Mouse (Mus musculus) spleen, adult 2 months (tissue): ENCODE results near the gene Fkrp. TPM values are rescaled to one million over a fixed set of nuclear protein-coding genes. Genes with fewer than 3 reads are reported as not detected.

Experiments
- DNase-seq, 2 experiments: peaks; one replicate each; pipeline versions ENCODE4 v3.0.0 to v3.0.0-alpha.2; 2012 to 2021; ENCODE audit warnings: low spot score in 2 of 2, low read depth in 1 of 2
- H3K27ac ChIP-seq: fragments of 200-500 bp; 2 replicates; pipeline ENCODE4 v1.5.1; 2012; ENCODE audit warnings: low read length, inconsistent platforms; ENCODE audit not compliant: insufficient read depth
- H3K27me3 ChIP-seq: fragments of 200-500 bp; 2 replicates; pipeline ENCODE4 v1.6.1; 2012; ENCODE audit warnings: mild to moderate bottlenecking, moderate library complexity, low read length, inconsistent platforms; ENCODE audit not compliant: control insufficient read depth, insufficient read depth
- H3K36me3 ChIP-seq: fragments of 200-500 bp; 2 replicates; pipeline ENCODE4 v1.6.1; 2012; ENCODE audit warnings: mild to moderate bottlenecking, low read length, inconsistent platforms; ENCODE audit not compliant: control insufficient read depth, insufficient read depth
- H3K4me1 ChIP-seq: fragments of 200-500 bp; 2 replicates; pipeline ENCODE4 v1.6.1; 2011; ENCODE audit warnings: inconsistent platforms; ENCODE audit not compliant: control insufficient read depth, insufficient read depth, insufficient read length
- H3K4me3 ChIP-seq: fragments of 200-500 bp; 2 replicates; pipeline ENCODE4 v1.5.1; 2011; ENCODE audit warnings: mild to moderate bottlenecking, inconsistent platforms; ENCODE audit not compliant: insufficient read depth, insufficient read length; ENCODE audit errors: extremely low read depth
- CTCF ChIP-seq: fragments of 200-500 bp; IDR thresholded peaks from 2 replicates; pipeline ENCODE4 v1.5.1; 2011; ENCODE audit warnings: mild to moderate bottlenecking, inconsistent platforms; ENCODE audit not compliant: insufficient read depth, insufficient read length, insufficient replicate concordance; ENCODE audit errors: extremely low read depth
- POLR2A ChIP-seq: fragments of 200-500 bp; IDR thresholded peaks from 2 replicates; pipeline ENCODE4 v1.6.1; 2011; ENCODE audit warnings: low read depth, low read length, inconsistent platforms
- WGBS: fragments of 180-500 bp; shearing (Covaris S2); methylation state at CpG from one replicate; pipeline ENCODE4 v1.1.7; 2018; 5-methylcytosine and 5-hydroxymethylcytosine counted together
- polyA plus RNA-seq: library from polyadenylated mRNA; depleted of rRNA; stranded (reverse); fragments of >200 nt; gene quantifications from 2 replicates; pipeline ENCODE4 v1.2.3, GENCODE M21; 2012

The Fkrp gene
- polyA plus RNA-seq, 1 experiment: 28.6 TPM

DNA sequence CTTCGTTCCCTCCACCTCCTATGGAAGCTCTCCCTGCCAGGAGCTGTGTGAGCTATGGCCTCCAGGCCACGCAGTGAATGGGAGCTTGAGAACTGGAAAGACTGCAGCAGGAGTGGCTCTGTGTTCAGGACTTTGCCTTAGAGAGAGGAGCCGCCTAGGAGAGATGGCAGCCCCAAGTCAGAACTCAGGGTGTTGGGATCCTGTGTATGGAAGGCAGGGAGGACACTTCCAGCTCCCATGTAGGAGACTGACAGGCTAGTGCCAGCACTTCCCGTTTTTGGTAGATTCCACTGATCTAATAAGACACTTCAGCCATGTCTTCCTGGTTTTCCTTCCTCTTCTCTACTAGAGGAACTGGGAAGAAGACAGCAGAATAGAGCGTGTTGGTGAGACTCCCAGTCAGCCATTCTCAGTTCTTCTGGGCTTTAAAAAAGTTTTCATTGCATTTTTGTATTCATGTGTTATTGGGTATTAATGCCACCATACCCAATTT lies 3.8 kb upstream of the Fkrp start:
- no peaks in the 10 kb centered on the region for H3K27me3 ChIP-seq
- H3K4me1 ChIP-seq: peaks cover 24% of the 10 kb centered on the region; the same call in 1 of the 2 replicates
- H3K4me3 ChIP-seq: no peak overlapping the region
- H3K27ac ChIP-seq: no peak overlapping the region
- TF ChIP-seq CTCF (no peak), POLR2A (no peak)
- 55% methylated on average over 5 of the region's 5 CpGs for WGBS
- DNase-seq: no peak
- H3K36me3 ChIP-seq: peaks cover 2% of the 10 kb centered on the region; the same call in 1 of the 2 replicates

DNA sequence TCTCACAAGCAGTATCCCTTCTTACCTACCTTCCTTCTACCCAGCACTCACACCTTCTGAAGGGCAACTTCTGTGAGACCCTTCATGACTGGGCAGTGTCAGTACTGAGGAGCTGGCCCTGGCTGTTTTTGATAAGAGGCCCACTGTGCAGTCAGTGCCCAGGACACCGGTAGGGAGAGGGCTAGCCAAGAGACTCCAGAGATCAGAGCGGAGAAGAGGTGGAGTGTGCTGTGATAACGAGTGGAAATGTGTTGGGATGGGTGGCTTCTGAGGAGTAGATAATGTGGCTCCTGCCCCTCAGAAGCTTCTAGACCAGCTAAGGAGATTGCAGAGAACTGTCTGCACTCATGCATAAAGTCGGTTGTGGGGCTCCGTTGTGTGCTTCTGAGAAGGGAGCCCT lies 3.3 kb upstream of the Fkrp start:
- TF ChIP-seq CTCF (no peak), POLR2A (no peak)
- no peaks in the 10 kb centered on the region for H3K36me3 ChIP-seq
- no peak overlapping the region for H3K4me3 ChIP-seq
- WGBS: 52% methylated on average over 5 of the region's 5 CpGs
- DNase-seq: no peak
- H3K4me1 ChIP-seq: peaks cover 24% of the 10 kb centered on the region; the same call in 1 of the 2 replicates
- H3K27me3 ChIP-seq: no peaks in the 10 kb centered on the region
- H3K27ac ChIP-seq: no peak overlapping the region

DNA sequence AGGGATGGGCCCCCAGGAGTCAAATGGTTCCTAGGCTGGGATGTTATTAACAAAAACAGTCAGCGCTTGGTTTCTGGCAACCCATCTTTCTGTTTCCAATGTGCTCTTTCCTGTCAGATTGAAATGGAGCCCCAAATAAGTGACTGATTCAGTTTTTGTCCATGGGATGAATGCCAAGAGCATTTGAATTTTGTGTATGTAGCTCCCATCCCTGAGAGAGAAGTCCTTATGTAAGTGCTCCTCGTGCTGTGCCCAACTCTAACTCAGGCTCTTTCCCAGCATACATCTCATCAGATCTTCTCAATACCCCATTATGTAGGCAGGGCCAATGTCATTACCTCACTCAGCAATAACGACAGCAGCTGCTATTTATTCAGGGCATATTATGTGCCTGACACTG lies 1.2 kb upstream of the Fkrp start:
- peaks cover 24% of the 10 kb centered on the region; the same call in 1 of the 2 replicates for H3K4me1 ChIP-seq
- 63% methylated on average over 3 of the region's 3 CpGs for WGBS
- no peak for DNase-seq
- H3K4me3 ChIP-seq: no peak overlapping the region
- no peaks in the 10 kb centered on the region for H3K36me3 ChIP-seq
- H3K27me3 ChIP-seq: no peaks in the 10 kb centered on the region
- TF ChIP-seq CTCF: no peak
- TF ChIP-seq POLR2A: no peak
- no peak overlapping the region for H3K27ac ChIP-seq

DNA sequence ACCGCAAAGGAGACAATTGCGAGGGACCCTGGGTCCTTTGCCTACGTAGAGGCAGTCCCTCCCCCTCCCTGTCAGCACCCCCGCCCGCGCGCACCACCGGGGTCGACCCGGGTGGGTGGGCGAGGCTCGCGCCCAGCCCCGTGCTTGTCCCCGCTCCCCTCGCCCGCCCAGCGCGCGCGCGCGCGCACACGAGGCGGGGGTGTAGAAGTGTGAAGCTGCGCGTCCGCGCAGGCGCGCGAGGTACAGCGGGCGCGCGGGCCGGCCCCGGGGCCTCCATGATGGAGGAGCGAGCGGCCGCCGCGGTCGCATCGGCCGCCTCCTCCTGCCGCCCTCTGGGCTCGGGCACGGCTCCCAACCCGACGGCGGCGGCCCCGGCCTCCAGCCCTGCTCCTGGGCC lies 456 bp downstream of the Fkrp start:
- DNase-seq: peak; percentile 40 to 71
- H3K4me1 ChIP-seq: peaks cover 20% of the 10 kb centered on the region
- H3K36me3 ChIP-seq: peaks cover 7% of the 10 kb centered on the region
- H3K27me3 ChIP-seq: no peaks in the 10 kb centered on the region
- WGBS: 1% methylated on average over 27 of the region's 55 CpGs
- H3K4me3 ChIP-seq: peak overlapping the region; percentile 96
- TF ChIP-seq CTCF (no peak), POLR2A (peak; percentile 23)
- H3K27ac ChIP-seq: peak overlapping the region; percentile 86

DNA sequence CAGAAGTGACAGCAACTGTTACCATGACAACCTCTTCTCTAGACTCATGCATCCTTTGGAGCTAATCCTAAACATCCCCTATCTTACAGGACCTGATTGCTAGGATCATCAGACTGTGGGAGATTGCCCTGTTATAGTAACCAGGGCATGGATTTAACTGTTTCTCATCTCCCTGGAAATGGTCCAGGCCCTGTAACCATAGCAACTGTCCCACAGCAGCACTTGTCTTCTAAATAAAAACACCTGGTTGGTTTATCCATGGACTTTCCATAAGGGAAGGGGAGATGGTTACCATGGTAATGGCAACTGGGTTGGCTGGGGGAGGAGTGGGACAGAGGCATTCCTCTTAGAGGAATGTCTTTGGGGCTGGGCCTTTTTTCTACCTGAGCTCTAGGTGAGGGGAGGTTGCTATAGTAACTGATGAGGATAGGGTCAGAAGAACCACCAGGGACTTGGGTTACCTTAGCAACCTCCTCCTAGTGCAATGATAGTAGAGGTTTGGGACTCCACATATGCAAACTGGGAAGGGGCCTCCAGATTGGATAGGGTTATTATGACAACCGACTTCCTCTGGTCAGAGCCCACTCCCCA lies 1.1 kb downstream of the Fkrp start, which contains the start of gene Strn4:
Gene Strn4 (plus strand): TSS at position 539 of the 591 bp plus-strand sequence.
- Histone ChIP-seq H3K4me1 (peaks cover 17% of the 10 kb centered on the region), H3K4me3 (peak within 1 kb of the TSS; percentile 96), H3K36me3 (peaks cover 11% of the 10 kb centered on the region), H3K27me3 (no peaks in the 10 kb centered on the region), H3K27ac (peak within 1 kb of the TSS; percentile 86)
- DNase-seq: no peak
- WGBS: 10% methylated on average over 1 of the region's 1 CpGs
- TF ChIP-seq POLR2A (no peak), CTCF (no peak)

DNA sequence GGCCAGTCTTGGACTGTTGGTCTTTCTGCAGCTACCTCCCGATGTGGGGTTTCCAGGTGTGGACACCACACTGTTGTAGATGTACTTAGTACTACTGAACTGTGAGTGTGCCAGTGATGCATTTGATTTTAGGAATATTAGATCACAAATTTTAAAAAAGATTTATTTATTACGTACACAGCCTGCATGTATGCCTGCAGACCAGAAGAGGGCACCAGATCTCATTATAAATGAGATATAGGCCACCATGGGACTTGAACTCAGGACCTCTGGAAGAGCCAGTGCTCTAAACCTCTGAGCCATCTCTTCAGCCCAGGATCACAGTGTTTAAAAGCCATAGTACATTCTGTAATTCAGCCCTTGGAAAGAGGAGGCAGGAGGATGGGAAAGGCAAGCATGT lies 4.0 kb downstream of the Fkrp start:
- H3K4me1 ChIP-seq: peaks cover 5% of the 10 kb centered on the region
- peaks cover 12% of the 10 kb centered on the region for H3K36me3 ChIP-seq
- TF ChIP-seq POLR2A (no peak), CTCF (no peak)
- H3K27me3 ChIP-seq: no peaks in the 10 kb centered on the region
- H3K4me3 ChIP-seq: no peak overlapping the region
- no peak overlapping the region for H3K27ac ChIP-seq
- 76% methylated on average over 2 of the region's 2 CpGs for WGBS
- DNase-seq: no peak

DNA sequence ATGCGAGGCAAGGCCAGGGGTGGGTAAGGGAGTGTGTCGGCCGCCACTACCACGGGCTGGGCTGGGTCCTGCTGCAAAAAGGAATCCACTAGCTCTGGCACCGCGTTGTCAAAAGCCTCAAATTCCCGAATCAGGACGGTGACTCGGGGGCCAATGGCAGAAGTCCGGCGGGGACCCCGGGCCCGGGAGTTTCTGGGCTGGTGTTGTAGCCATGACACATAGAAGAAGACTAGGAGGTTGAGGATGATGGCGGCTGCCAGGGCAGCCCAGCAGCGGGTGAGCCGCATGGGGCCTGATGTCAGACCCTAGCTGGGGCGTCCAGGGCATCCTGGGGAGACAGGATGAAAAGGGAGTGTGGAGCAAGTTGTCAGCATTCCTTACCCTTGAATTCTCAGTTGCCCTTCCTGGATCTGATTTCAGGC lies 4.9 kb downstream of the Fkrp start:
- Histone ChIP-seq H3K4me1 (no peaks in the 10 kb centered on the region; the same call in 1 of the 2 replicates), H3K27me3 (no peaks in the 10 kb centered on the region), H3K4me3 (no peak overlapping the region), H3K36me3 (peaks cover 12% of the 10 kb centered on the region), H3K27ac (no peak overlapping the region)
- no peak for TF ChIP-seq CTCF
- TF ChIP-seq POLR2A: no peak
- DNase-seq: no peak
- 93% methylated on average over 17 of the region's 17 CpGs for WGBS
